Mouse (Mus musculus): Measurements from ENCODE around the gene Aldh1l1.

Aldh1l1 gene

GRCm38 (mm10) chr6:90594972-90595371 is 108.7 kb downstream of the Aldh1l1 start:
- DNase-seq (ENCODE audit: low spot score), result no peak

GRCm38 (mm10) chr6:90597060-90597459 is 110.8 kb downstream of the Aldh1l1 start:
- no peak for DNase-seq (ENCODE audit: low spot score)

GRCm38 (mm10) chr6:90597592-90597991 is 111.4 kb downstream of the Aldh1l1 start:
- no peak for DNase-seq (ENCODE audit: low spot score)

GRCm38 (mm10) chr6:90598197-90598596 is 112.0 kb downstream of the Aldh1l1 start:
- no peak for DNase-seq (ENCODE audit: low spot score)

GRCm38 (mm10) chr6:90600351-90600750 is 114.1 kb downstream of the Aldh1l1 start:
- DNase-seq (ENCODE audit: low spot score), result no peak

- no peak for DNase-seq (ENCODE audit: low spot score)
Measured at GRCm38 (mm10) chr6:90601736-90602135, 115.5 kb downstream of the Aldh1l1 start.

- no peak for DNase-seq (ENCODE audit: low spot score)
Measured at GRCm38 (mm10) chr6:90602304-90602703, 116.1 kb downstream of the Aldh1l1 start.

GRCm38 (mm10) chr6:90603126-90603525 is 116.9 kb downstream of the Aldh1l1 start:
- DNase-seq (ENCODE audit: low spot score), result no peak

- DNase-seq (ENCODE audit: low spot score), result no peak
Measured at GRCm38 (mm10) chr6:90604130-90604529, 117.9 kb downstream of the Aldh1l1 start.

GRCm38 (mm10) chr6:90604533-90605297 is 118.5 kb downstream of the Aldh1l1 start, which contains the start of gene Slc41a3:
Gene Slc41a3, plus strand, starts transcription at chr6:90604725.
- DNase-seq (ENCODE audit: low spot score), result peak; percentile 89

- no peak for DNase-seq (ENCODE audit: low spot score)
Measured at GRCm38 (mm10) chr6:90605298-90605665, 119.1 kb downstream of the Aldh1l1 start.

GRCm38 (mm10) chr6:90606538-90606937 is 120.3 kb downstream of the Aldh1l1 start:
- DNase-seq (ENCODE audit: low spot score), result peak; percentile 84

- DNase-seq (ENCODE audit: low spot score), result peak; percentile 87
Measured at GRCm38 (mm10) chr6:90607196-90607595, 121.0 kb downstream of the Aldh1l1 start.

GRCm38 (mm10) chr6:90608186-90608585 is 122.0 kb downstream of the Aldh1l1 start:
- peak; percentile 77 for DNase-seq (ENCODE audit: low spot score)

GRCm38 (mm10) chr6:90610248-90610647 is 124.0 kb downstream of the Aldh1l1 start:
- no peak for DNase-seq (ENCODE audit: low spot score)

- no peak for DNase-seq (ENCODE audit: low spot score)
Measured at GRCm38 (mm10) chr6:90613277-90613676, 127.0 kb downstream of the Aldh1l1 start.

GRCm38 (mm10) chr6:90615362-90615761 is 129.1 kb downstream of the Aldh1l1 start:
- DNase-seq (ENCODE audit: low spot score), result no peak

- no peak for DNase-seq (ENCODE audit: low spot score)
Measured at GRCm38 (mm10) chr6:90615991-90616390, 129.8 kb downstream of the Aldh1l1 start.

- DNase-seq (ENCODE audit: low spot score), result no peak
Measured at GRCm38 (mm10) chr6:90616481-90616880, 130.3 kb downstream of the Aldh1l1 start.

GRCm38 (mm10) chr6:90618274-90618673 is 132.0 kb downstream of the Aldh1l1 start:
- peak; percentile 64 for DNase-seq (ENCODE audit: low spot score)

- DNase-seq (ENCODE audit: low spot score), result peak; percentile 39
Measured at GRCm38 (mm10) chr6:90618821-90619636, 132.8 kb downstream of the Aldh1l1 start.

- DNase-seq (ENCODE audit: low spot score), result peak; percentile 63
Measured at GRCm38 (mm10) chr6:90619936-90620335, 133.7 kb downstream of the Aldh1l1 start.

All from c-Kit-positive CD71-positive TER-119-positive erythroid progenitor cells, embryonic 14.5 days (primary cell).